Mouse (Mus musculus) lung, adult 2 months (tissue): ENCODE results near the gene Cbx5.

Experiments used
- CTCF ChIP-seq: fragments of 200-500 bp; IDR thresholded peaks from 2 replicates; pipeline ENCODE4 v1.5.1; 2011; ENCODE audit warnings: mild to moderate bottlenecking, low read length, control low read depth; ENCODE audit not compliant: insufficient read depth
- POLR2A ChIP-seq: fragments of 200-500 bp; IDR thresholded peaks from 2 replicates; pipeline ENCODE4 v1.6.1; 2011; ENCODE audit warnings: low read depth, mild to moderate bottlenecking, control low read depth, low read length, borderline replicate concordance; ENCODE audit errors: extremely low read depth

DNA sequence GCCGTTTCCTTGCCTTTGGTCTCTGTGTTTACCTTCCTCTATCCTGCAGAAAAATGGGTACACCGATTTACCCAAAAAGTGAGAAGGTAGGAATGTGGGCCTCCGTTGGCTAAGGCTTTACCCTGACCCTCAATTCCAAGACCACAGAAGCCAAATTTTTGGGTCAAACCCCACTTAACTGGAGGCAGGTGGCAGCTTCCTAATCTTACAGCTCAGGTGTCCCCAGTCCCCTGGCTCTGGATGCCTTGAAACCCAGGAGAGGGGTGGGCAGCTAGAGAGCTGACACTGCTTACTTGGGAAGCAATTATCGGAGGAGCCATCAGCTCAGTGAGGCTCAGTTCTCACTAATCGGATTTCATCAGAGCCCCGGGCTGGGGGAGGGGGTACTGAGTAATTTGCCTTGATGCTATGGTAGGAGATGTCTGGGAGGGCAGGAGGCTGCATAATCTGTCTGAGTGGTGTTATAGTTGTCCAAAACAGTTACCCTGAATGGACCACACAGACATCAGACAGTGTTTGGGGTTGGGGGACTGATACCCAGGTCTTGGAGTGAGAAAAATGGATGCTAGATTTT, 72.5 kb downstream of the Cbx5 start, which contains the start of gene Smug1:
- TF ChIP-seq POLR2A (no peak), CTCF (no peak)
